Mouse (Mus musculus): ENCODE measurements around the gene Gm8251. TPM values are rescaled to one million over a fixed set of nuclear protein-coding genes. Genes with fewer than 3 reads are reported as not detected.

Gm8251 gene
- polyA plus RNA-seq, 1 experiment from 2014 or later, result 0.04 TPM

Other genes with a start within 250 kb of the Gm8251 start
- 18.0 and 19.4 TPM in 2 replicates for gene Uxs1, start 234.1 kb downstream of the Gm8251 start, polyA plus RNA-seq (2015; fragmentation: Nextera tagmentation; extraction: Ambion mirVana)
- gene Tpp2, start 128.3 kb downstream of the Gm8251 start, polyA plus RNA-seq (2015; fragmentation: Nextera tagmentation; extraction: Ambion mirVana), result 55.1 and 59.5 TPM in 2 replicates
- gene Mettl21c, start 41.9 kb downstream of the Gm8251 start, polyA plus RNA-seq (2015; fragmentation: Nextera tagmentation; extraction: Ambion mirVana), result 1.2 and 1.8 TPM in 2 replicates
- 40.3 and 40.4 TPM in 2 replicates for gene Tex30, start 40.5 kb upstream of the Gm8251 start, polyA plus RNA-seq (2015; fragmentation: Nextera tagmentation; extraction: Ambion mirVana)
- gene Kdelc1, start 56.9 kb upstream of the Gm8251 start, polyA plus RNA-seq (2015; fragmentation: Nextera tagmentation; extraction: Ambion mirVana), result 26.3 and 29.4 TPM in 2 replicates
- 27.3 and 32.3 TPM in 2 replicates for gene Bivm, start 57.0 kb upstream of the Gm8251 start, polyA plus RNA-seq (2015; fragmentation: Nextera tagmentation; extraction: Ambion mirVana)
- 22.0 and 25.0 TPM in 2 replicates for gene Ercc5, start 85.8 kb upstream of the Gm8251 start, polyA plus RNA-seq (2015; fragmentation: Nextera tagmentation; extraction: Ambion mirVana)
- 0.19 TPM in 1 of 2 replicates, not detected in the other for gene Mettl21e, start 157.0 kb upstream of the Gm8251 start, polyA plus RNA-seq (2015; fragmentation: Nextera tagmentation; extraction: Ambion mirVana)

All from hindbrain, embryonic 16.5 days (tissue).